Mouse (Mus musculus): ENCODE data around the gene Dhx16. TPM values are rescaled to one million over a fixed set of nuclear protein-coding genes. Genes with fewer than 3 reads are reported as not detected.
"Not testable (repeated sequence)": the region's sequence is repeated elsewhere in the genome, so short reads cannot be mapped to it uniquely, and the experiment has no call there.

Dhx16 gene
- polyA plus RNA-seq, 1 experiment from 2014 or later: 30.7 TPM

DNA sequence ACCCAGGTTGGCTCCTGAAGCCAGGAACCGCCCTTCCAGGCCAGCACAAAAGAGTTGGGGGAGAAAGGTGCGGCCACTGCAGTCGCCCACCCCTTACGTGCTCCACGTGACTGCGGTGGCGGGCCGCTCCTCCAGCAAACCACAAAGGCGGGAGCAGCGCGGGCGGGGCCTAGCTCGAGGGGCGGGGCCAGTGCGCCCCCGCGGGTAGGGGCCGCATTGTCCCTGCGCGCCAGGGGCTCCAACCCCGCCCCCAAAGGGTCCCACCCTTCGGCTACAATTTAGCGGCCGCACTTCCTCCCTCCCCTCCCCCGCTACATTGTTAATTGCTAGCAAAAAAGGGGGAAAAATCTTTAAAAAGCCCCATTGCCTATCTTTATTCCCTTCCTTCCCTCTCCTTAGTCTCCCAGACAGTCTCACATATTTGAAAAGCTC, 42.6 kb upstream of the Dhx16 start:
- peaks cover 30% of the 10 kb centered on the region for H3K4me1 ChIP-seq (ENCODE audit: control insufficient read depth, insufficient read depth, low read length)

DNA sequence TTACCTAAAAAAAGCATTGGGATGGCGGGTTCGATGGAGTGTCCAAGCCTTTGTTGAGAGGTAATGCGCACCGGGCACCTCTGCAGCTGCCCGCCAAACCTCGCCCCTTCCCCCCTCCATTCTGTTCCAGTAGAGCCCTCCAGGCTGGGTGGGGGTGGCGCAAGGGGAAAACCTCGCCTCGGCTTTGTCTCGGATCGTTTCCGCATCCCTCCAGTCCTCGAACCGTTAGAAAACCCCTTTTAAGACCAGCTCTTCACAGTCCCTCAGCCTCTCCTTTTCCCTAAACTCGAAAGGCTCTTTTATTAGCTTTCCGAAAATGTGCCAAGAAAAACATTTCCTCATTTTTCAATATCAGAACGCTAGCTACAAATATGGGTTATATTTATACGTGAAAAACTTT, 42.1 kb upstream of the Dhx16 start:
- no peak; the same call in 1 of the 2 replicates for ATAC-seq (ENCODE audit: low FRiP score, low TSS enrichment)
- no peaks in the 10 kb centered on the region for H3K9me3 ChIP-seq (ENCODE audit: control insufficient read depth, low read length)

More for the DNA sequence above, 42.6 kb upstream of the Dhx16 start:
- no peaks in the 10 kb centered on the region for H3K9me3 ChIP-seq (ENCODE audit: control insufficient read depth, low read length)
- peak overlapping the region; percentile 64 for H3K4me3 ChIP-seq (replicated peaks; ENCODE audit: low read depth, low read length)
- peak overlapping the region; percentile 82 for H3K4me2 ChIP-seq (ENCODE audit: low read length)
- ATAC-seq (ENCODE audit: low FRiP score, low TSS enrichment) (peak; percentile 46), DNase-seq (peak; percentile 95)
- H3K27ac ChIP-seq (replicated peaks; ENCODE audit: low read depth, low read length): peak overlapping the region; percentile 95
- peaks cover 48% of the 10 kb centered on the region for H3K36me3 ChIP-seq (ENCODE audit: control insufficient read depth, insufficient read depth, low read length)
- no peaks in the 10 kb centered on the region for H3K27me3 ChIP-seq (ENCODE audit: control insufficient read depth, insufficient read depth, low read length)
- peak overlapping the region; percentile 97 for H3K9ac ChIP-seq (replicated peaks; ENCODE audit: low read length)
- WGBS: under 1% methylated on average over 24 of the region's 25 CpGs

DNA sequence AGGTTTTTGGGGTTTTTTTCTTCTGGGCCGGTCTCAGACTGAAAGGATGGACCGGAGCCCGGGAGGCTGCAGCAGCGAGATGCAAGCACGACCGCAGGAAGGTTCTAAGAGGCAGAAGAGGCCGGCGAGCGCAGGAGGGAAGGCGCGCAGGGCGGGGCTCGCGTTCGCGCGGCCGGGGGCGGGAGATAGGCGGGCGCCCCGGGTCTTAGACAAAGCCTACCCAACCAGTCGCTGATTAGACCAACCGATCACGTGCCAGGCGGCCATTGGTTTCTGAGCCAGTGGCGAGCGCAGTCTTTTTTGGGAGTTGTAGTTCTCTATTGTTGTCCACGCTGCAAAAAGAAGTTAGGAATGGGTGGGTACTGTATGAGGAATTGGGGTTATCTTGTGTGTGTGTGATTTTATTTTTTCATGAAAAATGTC, 41.5 kb upstream of the Dhx16 start, which contains the start of gene Tubb5:
Tubb5 (minus strand) TSS at position 185 of the 423 bp plus-strand sequence.
- WGBS: under 1% methylated on average over 29 of the region's 29 CpGs
- ATAC-seq (ENCODE audit: low FRiP score, low TSS enrichment) (peak; percentile 82), DNase-seq (peak; percentile 99)
- H3K9ac ChIP-seq (replicated peaks; ENCODE audit: low read length): peak within 1 kb of the TSS; percentile 97
- H3K27ac ChIP-seq (replicated peaks; ENCODE audit: low read depth, low read length): peak within 1 kb of the TSS; percentile 95
- H3K27me3 ChIP-seq (ENCODE audit: control insufficient read depth, insufficient read depth, low read length): no peaks in the 10 kb centered on the region
- no peaks in the 10 kb centered on the region for H3K9me3 ChIP-seq (ENCODE audit: control insufficient read depth, low read length)
- H3K4me2 ChIP-seq (ENCODE audit: low read length): peak within 1 kb of the TSS; percentile 82
- peaks cover 37% of the 10 kb centered on the region for H3K36me3 ChIP-seq (ENCODE audit: control insufficient read depth, insufficient read depth, low read length)
- peak within 1 kb of the TSS; percentile 64 for H3K4me3 ChIP-seq (replicated peaks; ENCODE audit: low read depth, low read length)
- H3K4me1 ChIP-seq (ENCODE audit: control insufficient read depth, insufficient read depth, low read length): peaks cover 37% of the 10 kb centered on the region

More for the DNA sequence above, 42.1 kb upstream of the Dhx16 start:
- peak; percentile 78 for DNase-seq
- Histone ChIP-seq H3K27me3 (ENCODE audit: control insufficient read depth, insufficient read depth, low read length) (no peaks in the 10 kb centered on the region), H3K9ac (replicated peaks; ENCODE audit: low read length) (peak overlapping the region; percentile 97), H3K36me3 (ENCODE audit: control insufficient read depth, insufficient read depth, low read length) (peaks cover 43% of the 10 kb centered on the region), H3K27ac (replicated peaks; ENCODE audit: low read depth, low read length) (peak overlapping the region; percentile 95), H3K4me3 (replicated peaks; ENCODE audit: low read depth, low read length) (peak overlapping the region; percentile 64), H3K4me2 (ENCODE audit: low read length) (peak overlapping the region; percentile 82), H3K4me1 (ENCODE audit: control insufficient read depth, insufficient read depth, low read length) (peaks cover 35% of the 10 kb centered on the region)
- 1% methylated on average over 18 of the region's 18 CpGs for WGBS

DNA sequence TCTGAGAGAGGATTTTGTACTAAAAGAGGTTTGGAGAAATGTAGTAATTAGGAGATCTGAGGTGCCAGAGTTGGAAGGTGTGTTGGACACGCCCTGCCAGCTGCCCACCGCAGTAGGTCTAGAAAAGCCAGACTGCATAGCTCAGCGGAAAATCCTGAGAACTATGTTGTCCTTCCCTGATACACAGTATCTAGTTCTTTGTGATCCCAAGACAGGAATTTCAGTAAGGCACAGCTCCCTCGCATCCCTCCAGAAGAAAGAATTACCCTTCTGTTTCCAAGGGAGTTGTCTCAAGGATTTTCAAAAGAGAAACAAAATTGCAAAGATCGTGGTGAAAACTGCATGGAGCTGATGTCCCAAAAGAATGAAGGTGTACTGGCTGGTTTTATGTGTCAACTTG, 41.0 kb upstream of the Dhx16 start:
- Histone ChIP-seq H3K4me1 (ENCODE audit: control insufficient read depth, insufficient read depth, low read length) (peaks cover 37% of the 10 kb centered on the region), H3K36me3 (ENCODE audit: control insufficient read depth, insufficient read depth, low read length) (peaks cover 33% of the 10 kb centered on the region), H3K9me3 (ENCODE audit: control insufficient read depth, low read length) (no peaks in the 10 kb centered on the region), H3K4me3 (replicated peaks; ENCODE audit: low read depth, low read length) (peak overlapping the region; percentile 64), H3K9ac (replicated peaks; ENCODE audit: low read length) (peak overlapping the region; percentile 65), H3K27ac (replicated peaks; ENCODE audit: low read depth, low read length) (peak overlapping the region; percentile 86), H3K27me3 (ENCODE audit: control insufficient read depth, insufficient read depth, low read length) (no peaks in the 10 kb centered on the region), H3K4me2 (ENCODE audit: low read length) (peak overlapping the region; percentile 74)
- ATAC-seq (ENCODE audit: low FRiP score, low TSS enrichment) (no peak), DNase-seq (no peak)
- 3% methylated on average over 5 of the region's 5 CpGs for WGBS

DNA sequence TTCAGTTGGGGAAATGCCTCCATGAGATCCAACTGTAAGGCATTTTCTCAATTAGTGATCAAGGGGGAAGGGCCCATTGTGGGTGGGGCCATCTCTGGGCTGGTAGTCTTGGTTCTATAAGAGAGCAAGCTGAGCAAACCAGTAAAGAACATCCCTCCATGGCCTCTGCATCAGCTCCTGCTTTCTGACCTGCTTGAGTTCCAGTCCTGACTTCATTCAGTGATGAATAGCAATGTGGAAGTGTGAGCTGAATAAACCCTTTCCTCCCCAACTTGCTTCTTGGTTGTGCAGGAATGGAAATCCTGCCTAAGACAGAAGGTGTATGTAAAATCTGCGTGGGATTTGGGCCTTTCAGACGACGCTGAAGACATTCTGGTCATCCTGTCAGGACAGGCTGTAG, 40.6 kb upstream of the Dhx16 start:
- not testable (repeated sequence) for ATAC-seq (ENCODE audit: low FRiP score, low TSS enrichment); DNase-seq; H3K9me3 ChIP-seq (ENCODE audit: control insufficient read depth, low read length); H3K27me3 ChIP-seq (ENCODE audit: control insufficient read depth, insufficient read depth, low read length)
- 52% methylated on average over 3 of the region's 3 CpGs for WGBS
- peak overlapping the region; percentile 65; the same call in 1 of the 2 replicates for H3K9ac ChIP-seq (replicated peaks; ENCODE audit: low read length)
- H3K36me3 ChIP-seq (ENCODE audit: control insufficient read depth, insufficient read depth, low read length): peaks cover 28% of the 10 kb centered on the region
- peak overlapping the region; percentile 86 for H3K27ac ChIP-seq (replicated peaks; ENCODE audit: low read depth, low read length)
- peak overlapping the region; percentile 74 for H3K4me2 ChIP-seq (ENCODE audit: low read length)
- H3K4me1 ChIP-seq (ENCODE audit: control insufficient read depth, insufficient read depth, low read length): peaks cover 32% of the 10 kb centered on the region
- peak overlapping the region; percentile 64 for H3K4me3 ChIP-seq (replicated peaks; ENCODE audit: low read depth, low read length)

DNA sequence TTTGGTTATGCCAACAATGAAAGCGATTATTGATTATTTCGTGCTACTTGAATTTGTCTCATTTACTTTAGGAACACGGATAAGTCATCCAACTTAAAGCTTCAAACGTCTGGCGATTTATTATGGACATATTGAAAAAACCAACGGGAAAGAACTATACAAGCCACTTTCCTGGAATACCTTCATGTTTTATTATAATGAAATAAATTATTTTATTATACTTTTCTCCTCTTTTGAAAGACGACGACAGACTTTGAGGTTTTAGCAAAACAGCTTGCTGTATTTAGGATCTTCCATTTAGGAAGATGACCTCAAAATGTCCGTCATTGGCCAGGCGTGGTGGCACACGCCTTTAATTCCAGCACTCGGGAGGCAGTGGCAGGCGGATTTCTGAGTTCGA, 39.1 kb upstream of the Dhx16 start:
- H3K27me3 ChIP-seq (ENCODE audit: control insufficient read depth, insufficient read depth, low read length): no peaks in the 10 kb centered on the region
- H3K4me2 ChIP-seq (ENCODE audit: low read length): peak overlapping the region; percentile 69
- no peak for ATAC-seq (ENCODE audit: low FRiP score, low TSS enrichment)
- peak overlapping the region; percentile 56 for H3K4me3 ChIP-seq (replicated peaks; ENCODE audit: low read depth, low read length)
- H3K9me3 ChIP-seq (ENCODE audit: control insufficient read depth, low read length): no peaks in the 10 kb centered on the region
- DNase-seq: no peak
- 58% methylated on average over 14 of the region's 14 CpGs for WGBS
- peak overlapping the region; percentile 76; the same call in 1 of the 2 replicates for H3K27ac ChIP-seq (replicated peaks; ENCODE audit: low read depth, low read length)
- no peak overlapping the region; the same call in 1 of the 2 replicates for H3K9ac ChIP-seq (replicated peaks; ENCODE audit: low read length)
- peaks cover 22% of the 10 kb centered on the region for H3K36me3 ChIP-seq (ENCODE audit: control insufficient read depth, insufficient read depth, low read length)
- H3K4me1 ChIP-seq (ENCODE audit: control insufficient read depth, insufficient read depth, low read length): peaks cover 21% of the 10 kb centered on the region

DNA sequence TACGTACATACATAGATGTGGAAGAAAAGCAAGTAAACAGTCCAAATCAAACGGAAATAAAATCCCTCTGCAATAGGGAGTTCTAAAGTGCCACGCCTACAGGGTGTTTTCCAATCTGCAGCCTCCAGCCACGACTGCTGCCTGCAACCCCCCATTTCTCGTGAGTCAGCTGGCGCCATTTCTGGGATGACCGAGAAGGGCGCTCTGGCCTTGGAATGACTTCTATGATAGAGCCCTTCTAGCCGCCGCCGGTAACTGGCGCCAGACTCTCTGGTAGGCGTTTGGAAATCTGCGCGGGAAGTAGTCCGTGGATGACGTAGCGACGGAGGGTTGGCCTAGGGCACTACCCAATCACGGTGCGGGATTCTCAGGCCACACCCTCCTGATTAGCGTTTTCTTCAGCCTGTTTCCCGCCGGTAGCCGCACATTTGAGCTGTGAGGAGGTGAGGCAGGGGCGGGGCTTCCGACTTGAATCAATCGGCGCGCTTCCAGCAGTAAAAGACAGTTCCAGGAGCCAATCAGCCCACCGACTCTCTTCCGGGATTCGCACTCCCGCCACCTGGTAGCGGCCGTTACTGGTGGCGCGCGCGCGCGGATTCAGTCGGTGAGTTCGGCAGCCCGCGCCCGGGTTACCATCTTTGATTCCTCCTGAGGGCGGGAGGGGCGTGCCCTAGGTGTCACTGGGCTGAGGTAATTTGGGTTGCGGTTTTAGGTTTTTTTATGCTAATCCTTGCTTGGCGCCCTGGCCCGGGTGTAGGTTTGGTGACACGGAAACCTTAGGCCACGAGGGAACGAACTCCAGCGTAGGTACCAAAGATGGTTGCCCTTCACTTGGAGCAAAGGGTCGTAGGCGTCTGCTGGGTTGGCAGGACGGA, 38.3 kb upstream of the Dhx16 start, which contains the start of gene Mdc1:
Mdc1 (plus strand) TSS at position 440 of the 875 bp plus-strand sequence.
- Histone ChIP-seq H3K4me2 (ENCODE audit: low read length) (peak within 1 kb of the TSS; percentile 69), H3K9ac (replicated peaks; ENCODE audit: low read length) (peak within 1 kb of the TSS; percentile 57), H3K36me3 (ENCODE audit: control insufficient read depth, insufficient read depth, low read length) (peaks cover 22% of the 10 kb centered on the region), H3K27me3 (ENCODE audit: control insufficient read depth, insufficient read depth, low read length) (no peaks in the 10 kb centered on the region), H3K4me1 (ENCODE audit: control insufficient read depth, insufficient read depth, low read length) (peaks cover 16% of the 10 kb centered on the region), H3K9me3 (ENCODE audit: control insufficient read depth, low read length) (no peaks in the 10 kb centered on the region), H3K4me3 (replicated peaks; ENCODE audit: low read depth, low read length) (peak within 1 kb of the TSS; percentile 56), H3K27ac (replicated peaks; ENCODE audit: low read depth, low read length) (peak within 1 kb of the TSS; percentile 76)
- DNase-seq (peak; percentile 100), ATAC-seq (ENCODE audit: low FRiP score, low TSS enrichment) (peak; percentile 90)
- WGBS: under 1% methylated on average over 59 of the region's 59 CpGs

DNA sequence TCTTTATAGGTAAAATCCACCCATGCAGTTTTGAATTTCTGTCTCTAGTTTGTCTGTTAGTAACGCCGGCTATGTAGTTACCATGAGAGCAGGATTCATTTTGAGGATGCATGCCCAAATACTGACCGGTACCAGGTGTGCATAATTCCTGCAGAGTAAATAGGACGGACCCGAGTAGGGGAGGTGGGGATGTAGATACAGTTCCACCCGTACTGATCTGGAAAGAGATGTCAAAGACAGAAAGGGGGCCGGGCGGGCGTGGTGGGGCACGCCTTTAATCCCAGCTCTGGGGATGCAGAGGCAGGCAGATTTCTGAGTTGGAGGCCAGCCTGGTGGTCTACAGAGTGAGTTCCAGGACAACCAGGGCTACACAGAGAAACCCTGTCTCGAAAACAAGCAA, 37.6 kb upstream of the Dhx16 start:
- ATAC-seq (ENCODE audit: low FRiP score, low TSS enrichment) (no peak), DNase-seq (no peak)
- WGBS: 16% methylated on average over 11 of the region's 11 CpGs

More for the DNA sequence above, 37.6 kb upstream of the Dhx16 start:
- H3K4me1 ChIP-seq (ENCODE audit: control insufficient read depth, insufficient read depth, low read length): peaks cover 16% of the 10 kb centered on the region
- peaks cover 19% of the 10 kb centered on the region for H3K36me3 ChIP-seq (ENCODE audit: control insufficient read depth, insufficient read depth, low read length)
- no peaks in the 10 kb centered on the region for H3K27me3 ChIP-seq (ENCODE audit: control insufficient read depth, insufficient read depth, low read length)
- peak overlapping the region; percentile 69 for H3K4me2 ChIP-seq (ENCODE audit: low read length)
- peak overlapping the region; percentile 57 for H3K9ac ChIP-seq (replicated peaks; ENCODE audit: low read length)
- peak overlapping the region; percentile 56 for H3K4me3 ChIP-seq (replicated peaks; ENCODE audit: low read depth, low read length)
- no peaks in the 10 kb centered on the region for H3K9me3 ChIP-seq (ENCODE audit: control insufficient read depth, low read length)
- H3K27ac ChIP-seq (replicated peaks; ENCODE audit: low read depth, low read length): peak overlapping the region; percentile 60; the same call in 1 of the 2 replicates
